Mouse (Mus musculus) MEL (cell line): ENCODE data around the gene Cspg4. TPM values are rescaled to one million over a fixed set of nuclear protein-coding genes. Genes with fewer than 3 reads are reported as not detected.

Source experiments
- DNase-seq: peaks from one replicate; pipeline ENCODE4 v3.0.0; 2011; ENCODE audit warnings: low read depth, low spot score
- H3K27ac ChIP-seq: 2 replicates; pipeline ENCODE4 v1.5.1; 2012; ENCODE audit warnings: low read depth, mild to moderate bottlenecking, control low read depth, low read length, moderate library complexity; ENCODE audit not compliant: control insufficient read depth
- H3K27me3 ChIP-seq, 2 experiments: fragments of 150-350 bp in 1 of 2; sonication (generic) in 1 of 2; 2 replicates each; pipeline ENCODE4 v1.6.1; 2012; ENCODE audit warnings: low read length in 2 of 2, mild to moderate bottlenecking in 2 of 2, improper control_type of control experiment in 1 of 2, moderate library complexity in 1 of 2; ENCODE audit not compliant: insufficient read depth in 2 of 2, control insufficient read depth in 1 of 2
- H3K36me3 ChIP-seq, 2 experiments: 2 replicates each; pipeline ENCODE4 v1.6.1; 2012 to 2014; ENCODE audit warnings: low read length in 2 of 2, improper control_type of control experiment in 1 of 2, inconsistent platforms in 1 of 2, mild to moderate bottlenecking in 1 of 2; ENCODE audit not compliant: insufficient read depth in 2 of 2, control insufficient read depth in 1 of 2
- H3K4me1 ChIP-seq, 2 experiments: fragments of 150-350 bp in 1 of 2; sonication (generic) in 1 of 2; 2 replicates each; pipeline ENCODE4 v1.6.1; 2012; ENCODE audit warnings: low read length in 2 of 2, improper control_type of control experiment in 1 of 2, mild to moderate bottlenecking in 1 of 2; ENCODE audit not compliant: insufficient read depth in 2 of 2, control insufficient read depth in 1 of 2
- H3K4me3 ChIP-seq, 2 experiments: fragments of 150-350 bp in 1 of 2; sonication (generic) in 1 of 2; 2 replicates each; pipeline ENCODE4 v1.5.1; 2012; ENCODE audit warnings: low read depth in 2 of 2, low read length in 2 of 2, mild to moderate bottlenecking in 2 of 2, moderate library complexity in 2 of 2, control low read depth in 1 of 2, improper control_type of control experiment in 1 of 2; ENCODE audit not compliant: control insufficient read depth in 1 of 2, insufficient read depth in 1 of 2
- H3K79me2 ChIP-seq: 2 replicates; pipeline ENCODE4 v1.6.1; 2012; ENCODE audit warnings: mild to moderate bottlenecking, low read length, moderate library complexity; ENCODE audit not compliant: control insufficient read depth, poor library complexity, insufficient read depth
- H3K9ac ChIP-seq: 2 replicates; pipeline ENCODE4 v1.6.1; 2012; ENCODE audit warnings: low read depth, mild to moderate bottlenecking, control low read depth, low read length, moderate library complexity; ENCODE audit not compliant: control insufficient read depth, poor library complexity, severe bottlenecking
- H3K9me3 ChIP-seq: fragments of 150-350 bp; sonication (generic); replicated peaks from 2 replicates; pipeline ENCODE4 v1.6.1; 2012; ENCODE audit warnings: mild to moderate bottlenecking, low read length, improper control_type of control experiment, moderate library complexity; ENCODE audit not compliant: insufficient read depth
- BHLHE40 ChIP-seq: IDR thresholded peaks from 2 replicates; pipeline ENCODE4 v1.6.1; 2012; ENCODE audit warnings: low read depth, mild to moderate bottlenecking, inconsistent platforms, low read length, improper control_type of control experiment, borderline replicate concordance
- CHD1 ChIP-seq: IDR thresholded peaks from 2 replicates; pipeline ENCODE4 v1.6.1; 2012; ENCODE audit warnings: low read depth, mild to moderate bottlenecking, inconsistent platforms, low read length, improper control_type of control experiment
- CHD2 ChIP-seq: IDR thresholded peaks from 2 replicates; pipeline ENCODE4 v1.6.1; 2011; ENCODE audit warnings: low read length, improper control_type of control experiment
- CTCF ChIP-seq, 3 experiments: IDR thresholded peaks in 2 of 3; conservative IDR thresholded peaks in 1 of 3; 2 replicates each; pipeline ENCODE4 v1.5.1; 2011 to 2012; ENCODE audit warnings: low read length in 3 of 3, low read depth in 2 of 3, mild to moderate bottlenecking in 2 of 3, improper control_type of control experiment in 1 of 3, inconsistent platforms in 1 of 3, mixed read lengths in 1 of 3, moderate library complexity in 1 of 3; ENCODE audit not compliant: control insufficient read depth in 1 of 3, insufficient read depth in 1 of 3, poor library complexity in 1 of 3, severe bottlenecking in 1 of 3
- E2F4 ChIP-seq: IDR thresholded peaks from 2 replicates; pipeline ENCODE4 v1.6.1; 2011; ENCODE audit warnings: low read depth, low read length, improper control_type of control experiment, borderline replicate concordance
- EP300 ChIP-seq, 2 experiments: IDR thresholded peaks; 2 replicates each; pipeline ENCODE4 v1.6.1; 2011; ENCODE audit warnings: improper control_type of control experiment in 2 of 2, low read length in 2 of 2, low read depth in 1 of 2, mild to moderate bottlenecking in 1 of 2
- ETS1 ChIP-seq: IDR thresholded peaks from 2 replicates; pipeline ENCODE4 v1.6.1; 2012; ENCODE audit warnings: low read depth, mild to moderate bottlenecking, inconsistent platforms, low read length, improper control_type of control experiment, moderate library complexity
- HCFC1 ChIP-seq: IDR thresholded peaks from 2 replicates; pipeline ENCODE4 v1.6.1; 2012; ENCODE audit warnings: low read depth, mild to moderate bottlenecking, inconsistent platforms, low read length, improper control_type of control experiment, moderate library complexity
- MAFK ChIP-seq: IDR thresholded peaks from 2 replicates; pipeline ENCODE4 v1.6.1; 2011; ENCODE audit warnings: low read depth, mild to moderate bottlenecking, low read length, improper control_type of control experiment, borderline replicate concordance
- MAX ChIP-seq: IDR thresholded peaks from 2 replicates; pipeline ENCODE4 v1.6.1; 2011; ENCODE audit warnings: low read length, improper control_type of control experiment
- MEF2A ChIP-seq: IDR thresholded peaks from 2 replicates; pipeline ENCODE4 v1.6.1; 2014; ENCODE audit warnings: low read depth, mild to moderate bottlenecking, inconsistent platforms, low read length, improper control_type of control experiment; ENCODE audit not compliant: poor library complexity, insufficient replicate concordance, severe bottlenecking; ENCODE audit errors: extremely low read depth
- MYB ChIP-seq: IDR thresholded peaks from 2 replicates; pipeline ENCODE4 v1.6.1; 2011; ENCODE audit warnings: mild to moderate bottlenecking, low read depth, low read length, improper control_type of control experiment
- MYC ChIP-seq: IDR thresholded peaks from 2 replicates; pipeline ENCODE4 v1.6.1; 2011; ENCODE audit warnings: low read depth, mild to moderate bottlenecking, low read length, improper control_type of control experiment, moderate library complexity
- NELFE ChIP-seq: IDR thresholded peaks from 2 replicates; pipeline ENCODE4 v1.6.1; 2011; ENCODE audit warnings: low read depth, low read length, improper control_type of control experiment
- NRF1 ChIP-seq: IDR thresholded peaks from 2 replicates; pipeline ENCODE4 v1.6.1; 2014; ENCODE audit warnings: low read depth, mild to moderate bottlenecking, inconsistent platforms, low read length, improper control_type of control experiment, moderate library complexity; ENCODE audit not compliant: poor library complexity, insufficient read depth, severe bottlenecking
- POLR2A ChIP-seq, 2 experiments: IDR thresholded peaks; 2 replicates each; pipeline ENCODE4 v1.6.1; 2011 to 2012; ENCODE audit warnings: low read length in 2 of 2, mild to moderate bottlenecking in 2 of 2, control low read depth in 1 of 2, improper control_type of control experiment in 1 of 2, low read depth in 1 of 2, moderate library complexity in 1 of 2; ENCODE audit not compliant: control insufficient read depth in 1 of 2, insufficient read depth in 1 of 2, poor library complexity in 1 of 2
- POLR2AphosphoS5 ChIP-seq: IDR thresholded peaks from 2 replicates; pipeline ENCODE4 v1.6.1; 2012; ENCODE audit warnings: low read depth, borderline replicate concordance, mild to moderate bottlenecking, inconsistent platforms, low read length, moderate library complexity, mixed read lengths
- RAD21 ChIP-seq: IDR thresholded peaks from 2 replicates; pipeline ENCODE4 v1.6.1; 2011; ENCODE audit warnings: mild to moderate bottlenecking, low read depth, low read length, improper control_type of control experiment
- RCOR1 ChIP-seq: IDR thresholded peaks from 2 replicates; pipeline ENCODE4 v1.6.1; 2012; ENCODE audit warnings: low read depth, mild to moderate bottlenecking, inconsistent platforms, low read length, improper control_type of control experiment
- SMC3 ChIP-seq: IDR thresholded peaks from 2 replicates; pipeline ENCODE4 v1.6.1; 2011; ENCODE audit warnings: low read depth, low read length, improper control_type of control experiment
- TAL1 ChIP-seq: IDR thresholded peaks from 2 replicates; pipeline ENCODE4 v1.6.1; 2012; ENCODE audit warnings: mild to moderate bottlenecking, inconsistent platforms, low read length, moderate library complexity, mixed read lengths
- USF1 ChIP-seq: IDR thresholded peaks from 2 replicates; pipeline ENCODE4 v1.6.1; 2014; ENCODE audit warnings: low read depth, mild to moderate bottlenecking, inconsistent platforms, low read length, improper control_type of control experiment, moderate library complexity
- ZNF384 ChIP-seq: IDR thresholded peaks from 2 replicates; pipeline ENCODE4 v1.6.1; 2012; ENCODE audit warnings: low read depth, mild to moderate bottlenecking, inconsistent platforms, low read length, improper control_type of control experiment
- polyA plus RNA-seq, 2 experiments: library from polyadenylated mRNA; stranded (reverse) in 1 of 2; unstranded in 1 of 2; fragments of >175 nt in 1 of 2; fragments of >200 nt in 1 of 2; gene quantifications; 2 replicates each; pipeline versions ENCODE4 v1.2.1 to v1.2.4; 2012; ENCODE audit warnings: low replicate concordance in 2 of 2, low read depth in 1 of 2; ENCODE audit not compliant: insufficient read length in 2 of 2, insufficient read depth in 1 of 2, missing spikeins in 1 of 2
- total RNA-seq: library from RNA; depleted of rRNA; stranded (reverse); fragments of 300-350 nt; gene quantifications from 2 replicates; pipeline ENCODE4 v1.2.3, GENCODE M21; 2012

The Cspg4 gene
- total and polyA plus RNA-seq, 3 experiments: 0.15 to 0.23 TPM; not detected in 1

DNA sequence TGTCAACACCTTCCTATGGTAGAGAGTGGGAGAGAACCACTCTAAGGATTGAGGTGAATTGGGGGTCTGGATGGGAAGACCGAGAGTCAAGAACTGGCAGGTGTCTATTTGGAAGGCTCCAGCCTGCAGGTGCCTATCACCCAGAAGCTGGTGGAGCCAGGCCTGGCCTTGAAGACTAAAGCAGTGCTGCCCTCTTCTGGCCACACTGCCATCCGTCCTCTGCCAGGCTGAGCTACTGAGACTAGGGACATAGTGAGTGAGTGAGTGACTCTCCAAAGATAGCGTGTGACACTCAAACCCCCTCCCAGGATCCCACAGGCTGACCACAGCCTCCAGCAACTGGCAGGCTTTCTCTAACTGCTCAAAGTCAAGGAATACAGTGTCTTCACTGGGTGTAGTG lies 17.3 kb upstream of the Cspg4 start:
- TF ChIP-seq SMC3 (peak; percentile 57), RAD21 (peak; percentile 54), CTCF (IDR thresholded peaks at IDR 0.05 in 2 of 3, conservative IDR thresholded peaks at IDR 0.05 in 1 of 3; ENCODE audit: control insufficient read depth in 1 of 3, insufficient read depth in 1 of 3, low read depth in 2 of 3, low read length in 3 of 3, poor library complexity in 1 of 3, severe bottlenecking in 1 of 3) (peak; percentile 85 to 97 (median 85)), NRF1 (no peak), RCOR1 (no peak)
- no peak overlapping the region for H3K27ac ChIP-seq
- H3K9me3 ChIP-seq: no peaks in the 10 kb centered on the region
- H3K27me3 ChIP-seq: peaks cover 5 to 12% of the 10 kb centered on the region in 2 experiments; a peak in 3 of 4 replicates
- peak; percentile 85 for DNase-seq
- no peaks in the 10 kb centered on the region for H3K79me2 ChIP-seq
- peaks cover 0 to 5% of the 10 kb centered on the region in 2 experiments; a peak in 2 of 4 replicates for H3K36me3 ChIP-seq
- no peak overlapping the region for H3K9ac ChIP-seq
- H3K4me3 ChIP-seq: no peak overlapping the region
- H3K4me1 ChIP-seq: peaks cover 5 to 16% of the 10 kb centered on the region in 2 experiments; a peak in 3 of 4 replicates

- peak; percentile 24 for DNase-seq
- peak overlapping the region; percentile 28; the same call in 1 of the 2 replicates for H3K27ac ChIP-seq
- TF ChIP-seq NRF1 (no peak), RCOR1 (peak; percentile 21; the same call in 1 of the 2 replicates), EP300 (IDR thresholded peaks at IDR 0.05; ENCODE audit: low read depth in 1 of 2, low read length in 2 of 2) (peak in 1 of 2 experiments; percentile 10; a peak in 1 of 4 replicates), TAL1 (no peak), MYC (no peak)
- no peaks in the 10 kb centered on the region for H3K9me3 ChIP-seq
- H3K4me1 ChIP-seq: peaks cover 5 to 16% of the 10 kb centered on the region in 2 experiments; a peak in 3 of 4 replicates
- H3K27me3 ChIP-seq: peaks cover 1 to 9% of the 10 kb centered on the region in 2 experiments; a peak in 3 of 4 replicates
- H3K79me2 ChIP-seq: no peaks in the 10 kb centered on the region
- no peak overlapping the region for H3K9ac ChIP-seq
- no peak overlapping the region for H3K4me3 ChIP-seq
- peaks cover 0 to 5% of the 10 kb centered on the region in 2 experiments; a peak in 2 of 4 replicates for H3K36me3 ChIP-seq
Observed at GRCm38 (mm10) chr9:56850128-56850904, 14.5 kb upstream of the Cspg4 start.

GRCm38 (mm10) chr9:56850905-56851252 lies 14.0 kb upstream of the Cspg4 start:
- H3K27ac ChIP-seq: peak overlapping the region; percentile 41; the same call in 1 of the 2 replicates
- H3K36me3 ChIP-seq: peaks cover 0 to 5% of the 10 kb centered on the region in 2 experiments; a peak in 2 of 4 replicates
- no peaks in the 10 kb centered on the region for H3K9me3 ChIP-seq
- no peak overlapping the region for H3K9ac ChIP-seq
- DNase-seq: peak; percentile 76
- H3K79me2 ChIP-seq: no peaks in the 10 kb centered on the region
- peaks cover 5 to 16% of the 10 kb centered on the region in 2 experiments; a peak in 3 of 4 replicates for H3K4me1 ChIP-seq
- H3K4me3 ChIP-seq: no peak overlapping the region
- peaks cover 1 to 7% of the 10 kb centered on the region in 2 experiments; a peak in 3 of 4 replicates for H3K27me3 ChIP-seq
- TF ChIP-seq BHLHE40 (no peak), RAD21 (no peak), ZNF384 (no peak), EP300 (IDR thresholded peaks at IDR 0.05; ENCODE audit: low read depth in 1 of 2, low read length in 2 of 2) (peak; percentile 64 to 89; a peak in 3 of 4 replicates), MEF2A (no peak), TAL1 (no peak), HCFC1 (no peak), CHD1 (no peak), E2F4 (no peak), POLR2AphosphoS5 (no peak), MAFK (no peak), MYB (peak; percentile 66; the same call in 1 of the 2 replicates), NELFE (no peak), POLR2A (IDR thresholded peaks at IDR 0.05; ENCODE audit: control insufficient read depth in 1 of 2, insufficient read depth in 1 of 2, low read depth in 1 of 2, low read length in 2 of 2, poor library complexity in 1 of 2) (no peak), CHD2 (no peak), USF1 (no peak), RCOR1 (no peak), MAX (no peak), ETS1 (peak; percentile 72; the same call in 1 of the 2 replicates)
